Mouse (Mus musculus): ENCODE data around the gene Hscb.

DNA sequence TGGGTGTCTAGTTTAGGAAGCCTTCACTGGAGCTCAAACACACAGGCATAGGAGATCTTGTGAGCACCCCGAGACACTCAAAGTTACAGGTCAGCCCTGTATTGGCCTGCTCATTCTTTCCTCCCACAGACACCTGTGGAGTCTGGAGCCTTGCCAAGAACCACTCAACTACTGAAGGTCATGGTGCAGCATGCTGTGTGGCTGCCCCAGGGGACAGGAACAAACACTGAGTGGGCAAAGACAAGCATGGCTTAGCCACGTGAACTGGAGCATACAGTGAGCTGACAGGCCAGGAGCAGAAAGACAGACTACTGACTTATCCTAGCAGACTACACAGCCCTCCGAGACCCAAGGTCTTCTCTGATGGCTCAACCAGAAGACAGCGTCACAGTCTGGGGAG, 41.9 kb downstream of the Hscb start:
- TF ChIP-seq POLR2A (IDR thresholded peaks at IDR 0.05; ENCODE audit: borderline replicate concordance, insufficient read depth, low read length) (no peak), CTCF (IDR thresholded peaks at IDR 0.05; ENCODE audit: borderline replicate concordance, insufficient read depth, low read depth, low read length) (no peak)
